In the genomic region with DNA sequence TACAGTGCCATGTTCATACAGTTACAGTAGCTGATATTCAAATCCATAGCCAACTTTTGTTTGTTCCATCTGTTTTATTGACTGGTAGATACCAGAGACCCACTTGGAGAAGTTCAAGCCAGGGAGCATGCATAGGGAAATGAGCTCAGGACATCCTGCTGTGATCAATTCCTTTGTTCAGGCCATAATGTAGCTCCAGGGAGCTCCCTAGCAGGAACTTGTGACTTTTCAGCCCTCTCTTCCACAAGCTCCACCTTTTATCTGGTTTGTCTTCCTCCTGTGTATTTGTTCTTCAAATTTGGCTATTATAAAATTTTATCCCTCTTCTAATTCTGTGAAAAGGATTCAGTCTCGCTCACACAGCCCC, we compare ENCODE assay signal across 18 mouse cellular contexts.
"Had no signal": no experiment of that assay in that cellular context is flagged by ENCODE, and none has a peak within 500 bp of the region (broad histone marks: within the 10 kb centered on the region; RNA-seq: fewer than 3 reads in every experiment).

No protein-coding gene starts in this region.

- H3K27ac ChIP-seq: kidney, embryonic 15.5 days; left cerebral cortex, adult 2 months; limb, embryonic 12.5 days; limb, embryonic 15.5 days; liver, embryonic 14.5 days; macrophage; midbrain, embryonic 10.5 days had no signal

- H3K9ac ChIP-seq: kidney, embryonic 15.5 days; limb, embryonic 12.5 days; limb, embryonic 15.5 days; liver, embryonic 14.5 days; liver, postnatal 0 days; lung, embryonic 14.5 days had no signal

- H3K4me1 ChIP-seq: limb, embryonic 15.5 days had no signal

- DNase-seq: kidney, adult 8-10 months; kidney, postnatal 10 days; kidney, postnatal 36 days; layer of hippocampus, postnatal 36 days; liver, postnatal 0 days; lung, embryonic 14.5 days; thymus, adult 18-20 months; thymus, postnatal 14 days; thymus, postnatal 4 days had no signal

- H3K4me3 ChIP-seq: kidney, embryonic 15.5 days; left cerebral cortex, adult 2 months; limb, embryonic 12.5 days; limb, embryonic 15.5 days; midbrain, embryonic 10.5 days had no signal

- H3K9me3 ChIP-seq: kidney, embryonic 15.5 days; limb, embryonic 12.5 days; limb, embryonic 15.5 days; midbrain, embryonic 10.5 days had no signal

- H3K27me3 ChIP-seq: limb, embryonic 12.5 days; limb, embryonic 15.5 days had no signal

- H3K36me3 ChIP-seq: kidney, embryonic 15.5 days; limb, embryonic 12.5 days; limb, embryonic 15.5 days; midbrain, embryonic 10.5 days had no signal

- H3K4me2 ChIP-seq: kidney, embryonic 15.5 days; limb, embryonic 12.5 days; limb, embryonic 15.5 days; liver, embryonic 11.5 days; lung, embryonic 14.5 days had no signal

- ATAC-seq: lung, postnatal 0 days had no signal
